Mouse (Mus musculus): ENCODE results near the gene Mboat2. TPM values are rescaled to one million over a fixed set of nuclear protein-coding genes. Genes with fewer than 3 reads are reported as not detected.

Mboat2 gene
- total and polyA plus RNA-seq, 2 experiments from 2014 or later, result 60.2 to 73.0 TPM

- Histone ChIP-seq H3K36me3 (ENCODE audit: insufficient read depth, low read length) (peaks cover 16% of the 10 kb centered on the region; the same call in 1 of the 2 replicates), H3K4me3 (ENCODE audit: low read length) (no peak overlapping the region), H3K9me3 (ENCODE audit: low read length) (no peaks in the 10 kb centered on the region), H3K4me1 (ENCODE audit: insufficient read depth, low read length) (no peaks in the 10 kb centered on the region), H3K4me2 (ENCODE audit: low read depth, low read length) (no peak overlapping the region), H3K27me3 (ENCODE audit: insufficient read depth, low read length) (no peaks in the 10 kb centered on the region), H3K9ac (replicated peaks; ENCODE audit: low read length) (no peak overlapping the region), H3K27ac (no peak overlapping the region)
- ATAC-seq, result no peak
- peak; percentile 68 for TF ChIP-seq CTCF (IDR thresholded peaks at IDR 0.05; ENCODE audit: low read depth)
- DNase-seq (ENCODE audit: low spot score), result peak; percentile 28
- WGBS, result 90% methylated on average over 7 of the region's 7 CpGs
Measured at GRCm38 (mm10) chr12:24950376-24951046, 119.8 kb downstream of the Mboat2 start.

DNA sequence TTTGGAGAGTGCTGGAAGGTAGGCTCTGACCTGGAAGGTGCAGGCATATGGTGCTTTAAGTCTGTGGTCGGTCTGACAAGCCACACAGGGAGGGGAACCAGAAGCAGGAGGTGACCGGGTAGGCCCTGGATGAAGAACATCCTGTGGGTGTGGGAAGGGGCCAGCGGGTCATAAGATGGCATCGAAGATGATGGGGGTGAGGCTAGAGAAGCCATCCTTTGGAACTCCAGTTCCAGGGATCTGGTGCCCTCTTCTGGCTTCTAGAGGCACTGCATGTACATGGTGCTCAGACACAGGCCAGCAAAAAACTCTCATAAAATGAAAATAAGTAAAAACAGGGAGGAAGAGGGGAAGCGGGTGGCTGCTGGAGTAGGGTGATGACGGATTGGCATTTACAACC lies 121.5 kb downstream of the Mboat2 start:
- peak; percentile 68 for ATAC-seq
- 54% methylated on average over 6 of the region's 6 CpGs for WGBS
- H3K9me3 ChIP-seq (ENCODE audit: low read length), result no peaks in the 10 kb centered on the region
- peaks cover 24% of the 10 kb centered on the region; the same call in 1 of the 2 replicates for H3K36me3 ChIP-seq (ENCODE audit: insufficient read depth, low read length)
- peak; percentile 82 for DNase-seq (ENCODE audit: low spot score)
- H3K27me3 ChIP-seq (ENCODE audit: insufficient read depth, low read length), result no peaks in the 10 kb centered on the region
- no peak overlapping the region for H3K9ac ChIP-seq (replicated peaks; ENCODE audit: low read length)
- H3K27ac ChIP-seq, result no peak overlapping the region
- no peak overlapping the region for H3K4me3 ChIP-seq (ENCODE audit: low read length)
- no peaks in the 10 kb centered on the region for H3K4me1 ChIP-seq (ENCODE audit: insufficient read depth, low read length)
- no peak overlapping the region for H3K4me2 ChIP-seq (ENCODE audit: low read depth, low read length)
- TF ChIP-seq CTCF (IDR thresholded peaks at IDR 0.05; ENCODE audit: low read depth), result peak; percentile 94

DNA sequence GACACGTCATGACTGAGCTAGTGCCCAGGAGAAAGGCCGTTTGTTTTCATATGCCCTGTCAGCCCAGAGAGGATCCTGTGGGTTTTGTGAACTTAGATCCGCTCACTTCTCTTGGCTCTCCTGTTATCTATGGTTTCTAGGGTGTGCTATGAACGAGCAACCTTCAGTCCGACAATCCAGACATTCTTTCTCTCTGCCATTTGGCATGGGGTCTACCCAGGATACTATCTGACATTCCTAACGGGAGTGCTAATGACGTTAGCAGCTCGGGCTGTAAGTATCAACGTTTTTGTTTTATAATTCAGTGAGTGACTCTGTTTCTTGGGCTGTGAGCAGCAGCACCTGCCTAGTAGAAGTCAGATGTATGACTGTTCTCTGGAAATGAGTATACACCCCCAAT lies 124.5 kb downstream of the Mboat2 start:
- Histone ChIP-seq H3K4me2 (ENCODE audit: low read depth, low read length) (no peak overlapping the region), H3K27ac (no peak overlapping the region), H3K9ac (replicated peaks; ENCODE audit: low read length) (no peak overlapping the region), H3K4me1 (ENCODE audit: insufficient read depth, low read length) (no peaks in the 10 kb centered on the region), H3K27me3 (ENCODE audit: insufficient read depth, low read length) (no peaks in the 10 kb centered on the region), H3K4me3 (ENCODE audit: low read length) (no peak overlapping the region), H3K36me3 (ENCODE audit: insufficient read depth, low read length) (peaks cover 41% of the 10 kb centered on the region), H3K9me3 (ENCODE audit: low read length) (no peaks in the 10 kb centered on the region)
- no peak for TF ChIP-seq CTCF (IDR thresholded peaks at IDR 0.05; ENCODE audit: low read depth)
- ATAC-seq (no peak), DNase-seq (ENCODE audit: low spot score) (no peak)
- 86% methylated on average over 9 of the region's 9 CpGs for WGBS

- peaks cover 32% of the 10 kb centered on the region for H3K36me3 ChIP-seq (ENCODE audit: insufficient read depth, low read length)
- no peak overlapping the region for H3K4me3 ChIP-seq (ENCODE audit: low read length)
- H3K9ac ChIP-seq (replicated peaks; ENCODE audit: low read length), result no peak overlapping the region
- no peaks in the 10 kb centered on the region for H3K9me3 ChIP-seq (ENCODE audit: low read length)
- WGBS, result 78% methylated on average over 3 of the region's 3 CpGs
- no peaks in the 10 kb centered on the region for H3K4me1 ChIP-seq (ENCODE audit: insufficient read depth, low read length)
- no peaks in the 10 kb centered on the region for H3K27me3 ChIP-seq (ENCODE audit: insufficient read depth, low read length)
- no peak for TF ChIP-seq CTCF (IDR thresholded peaks at IDR 0.05; ENCODE audit: low read depth)
- ATAC-seq, result no peak
- no peak for DNase-seq (ENCODE audit: low spot score)
- no peak overlapping the region for H3K4me2 ChIP-seq (ENCODE audit: low read depth, low read length)
- H3K27ac ChIP-seq, result no peak overlapping the region
Measured at GRCm38 (mm10) chr12:24958526-24958925, 127.8 kb downstream of the Mboat2 start.

- Histone ChIP-seq H3K9me3 (ENCODE audit: low read length) (no peaks in the 10 kb centered on the region), H3K27ac (no peak overlapping the region), H3K9ac (replicated peaks; ENCODE audit: low read length) (no peak overlapping the region), H3K36me3 (ENCODE audit: insufficient read depth, low read length) (peaks cover 21% of the 10 kb centered on the region), H3K4me3 (ENCODE audit: low read length) (no peak overlapping the region), H3K4me1 (ENCODE audit: insufficient read depth, low read length) (no peaks in the 10 kb centered on the region), H3K27me3 (ENCODE audit: insufficient read depth, low read length) (no peaks in the 10 kb centered on the region), H3K4me2 (ENCODE audit: low read depth, low read length) (no peak overlapping the region)
- TF ChIP-seq CTCF (IDR thresholded peaks at IDR 0.05; ENCODE audit: low read depth), result no peak
- no peak for ATAC-seq
- WGBS, result 88% methylated on average over 7 of the region's 7 CpGs
- no peak for DNase-seq (ENCODE audit: low spot score)
Measured at GRCm38 (mm10) chr12:24961821-24962220, 131.1 kb downstream of the Mboat2 start.

- H3K27ac ChIP-seq, result no peak overlapping the region
- H3K4me3 ChIP-seq (ENCODE audit: low read length), result no peak overlapping the region
- WGBS, result 80% methylated on average over 11 of the region's 11 CpGs
- DNase-seq (ENCODE audit: low spot score), result no peak
- no peak for TF ChIP-seq CTCF (IDR thresholded peaks at IDR 0.05; ENCODE audit: low read depth)
- no peaks in the 10 kb centered on the region for H3K27me3 ChIP-seq (ENCODE audit: insufficient read depth, low read length)
- H3K9ac ChIP-seq (replicated peaks; ENCODE audit: low read length), result no peak overlapping the region
- no peak for ATAC-seq
- H3K4me1 ChIP-seq (ENCODE audit: insufficient read depth, low read length), result no peaks in the 10 kb centered on the region
- no peaks in the 10 kb centered on the region for H3K9me3 ChIP-seq (ENCODE audit: low read length)
- peaks cover 14% of the 10 kb centered on the region for H3K36me3 ChIP-seq (ENCODE audit: insufficient read depth, low read length)
- no peak overlapping the region for H3K4me2 ChIP-seq (ENCODE audit: low read depth, low read length)
Measured at GRCm38 (mm10) chr12:24962362-24962967, 131.8 kb downstream of the Mboat2 start.

All from hindbrain, postnatal 0 days (tissue).